ENCODE assay signal across 7 mouse cellular contexts in genomic region chr17:85023247-85024167, GRCm38 (mm10). TPM values are rescaled to one million over a fixed set of nuclear protein-coding genes. Genes with fewer than 3 reads are reported as not detected.
A peak's percentile ranks its signal among the peaks of the same experiment; 100 is the strongest.
DNase-seq lines count a peak whose midpoint lies in the region; ATAC-seq and TF ChIP-seq lines count a peak whose summit lies in the region.

No protein-coding gene starts in this region.

- POLR2A ChIA-PET in Patski (lab: Charles Lee) = interaction anchor here (0.6 kb wide), 1 partner anchor 599 kb away, joined by 3 read pairs; no protein-coding TSS in a partner anchor

- in situ Hi-C loops in Patski (cut with MboI; ENCODE audit: low pct_unique_long_range_greater_than_20kb) = loop anchor here (10.0 kb wide), 2 partner anchors 61 to 149 kb away; no protein-coding TSS in a partner anchor

- DNase-seq in Patski (ENCODE audit: low read depth, low spot score) = no peak
- DNase-seq in embryonic facial prominence, embryonic 11.5 days (ENCODE audit: low spot score) = peak; percentile 90
- DNase-seq in large intestine, adult 2 months (ENCODE audit: low read depth, low spot score) = peak; percentile 64

- CTCF ChIA-PET in Patski (lab: Charles Lee) = interaction anchor here (0.7 to 2.2 kb wide), 8 partner anchors 9 to 1715 kb away, joined by 3 to 8 read pairs (median 4); no protein-coding TSS in a partner anchor

- H3K9ac ChIP-seq in embryonic facial prominence, embryonic 11.5 days (replicated peaks; ENCODE audit: low read length) = no peak overlapping the region

- no peaks in the 10 kb centered on the region for H3K9me3 ChIP-seq in E14TG2a.4 (ENCODE audit: low read length)
- H3K9me3 ChIP-seq in embryonic facial prominence, embryonic 11.5 days (replicated peaks; ENCODE audit: control insufficient read depth, low read length) = no peaks in the 10 kb centered on the region

- H3K4me3 ChIP-seq in E14TG2a.4 (replicated peaks; ENCODE audit: low read length) = no peak overlapping the region
- H3K4me3 ChIP-seq in embryonic facial prominence, embryonic 11.5 days (ENCODE audit: low read depth, low read length) = no peak overlapping the region
- H3K4me3 ChIP-seq in small intestine, adult 2 months (ENCODE audit: low read depth, low read length) = peak overlapping the region; percentile 46

- H3K27me3 ChIP-seq in E14TG2a.4 (ENCODE audit: insufficient read depth, low read length) (no peaks in the 10 kb centered on the region), Patski (no peaks in the 10 kb centered on the region)
- no peaks in the 10 kb centered on the region for H3K27me3 ChIP-seq in embryonic facial prominence, embryonic 11.5 days (ENCODE audit: control insufficient read depth, insufficient read depth, low read length)
- no peaks in the 10 kb centered on the region for H3K27me3 ChIP-seq in small intestine, adult 2 months (ENCODE audit: control insufficient read depth, insufficient read depth, low read length)

- H3K36me3 ChIP-seq in E14TG2a.4 (ENCODE audit: insufficient read depth, low read length) = peaks cover 17% of the 10 kb centered on the region
- no peaks in the 10 kb centered on the region for H3K36me3 ChIP-seq in embryonic facial prominence, embryonic 11.5 days (replicated peaks; ENCODE audit: control insufficient read depth, insufficient read depth, low read depth, low read length)
- H3K36me3 ChIP-seq in small intestine, adult 2 months (ENCODE audit: control insufficient read depth, insufficient read depth, low read length) = no peaks in the 10 kb centered on the region

- H3K4me2 ChIP-seq in embryonic facial prominence, embryonic 11.5 days (ENCODE audit: low read depth, low read length) = no peak overlapping the region

- WGBS in embryonic facial prominence, embryonic 11.5 days = 59% methylated on average over 22 of the region's 22 CpGs
- 35% methylated on average over 22 of the region's 22 CpGs for WGBS in large intestine, adult 2 months
- 26% methylated on average over 22 of the region's 22 CpGs for WGBS in small intestine, adult 2 months

- peaks cover 21% of the 10 kb centered on the region for H3K4me1 ChIP-seq in E14TG2a.4 (replicated peaks; ENCODE audit: low read depth, low read length)
- no peaks in the 10 kb centered on the region for H3K4me1 ChIP-seq in embryonic facial prominence, embryonic 11.5 days (ENCODE audit: control insufficient read depth, insufficient read depth, low read length)
- peaks cover 15% of the 10 kb centered on the region for H3K4me1 ChIP-seq in small intestine, adult 2 months (ENCODE audit: control insufficient read depth, insufficient read depth, insufficient read length, low read length)

- TF ChIP-seq POLR2A in small intestine, adult 2 months (IDR thresholded peaks at IDR 0.05; ENCODE audit: low read depth, low read length) = no peak; the same call in 1 of the 2 replicates

- TF ChIP-seq CTCF in E14TG2a.4 (conservative IDR thresholded peaks at IDR 0.05; ENCODE audit: low read length) = peak; percentile 37
- TF ChIP-seq CTCF in Patski (IDR thresholded peaks at IDR 0.05) = peak; percentile 62
- TF ChIP-seq CTCF in small intestine, adult 2 months (IDR thresholded peaks at IDR 0.05; ENCODE audit: extremely low read depth, insufficient read length, insufficient replicate concordance, low read depth, low read length) = peak; percentile 53; the same call in 1 of the 2 replicates

- H3K27ac ChIP-seq in embryonic facial prominence, embryonic 11.5 days (replicated peaks; ENCODE audit: low read depth, low read length) = no peak overlapping the region
- peak overlapping the region; percentile 48; the same call in 1 of the 2 replicates for H3K27ac ChIP-seq in small intestine, adult 2 months (ENCODE audit: insufficient read depth, low read depth, low read length)

- ATAC-seq in Patski = peak; percentile 31
- 0 out of 2 replicates have a peak, but pooled peaks have one; percentile 48 for ATAC-seq in embryonic facial prominence, embryonic 11.5 days (replicated peaks; ENCODE audit: insufficient number of reproducible peaks, low FRiP score, low TSS enrichment, low read depth)
- ATAC-seq in hematopoietic stem cell, adult 5-6 weeks (replicated peaks in 1 of 2; ENCODE audit: insufficient read depth in 1 of 2, low FRiP score in 2 of 2, low TSS enrichment in 1 of 2, low read depth in 1 of 2, poor library complexity in 2 of 2, severe bottlenecking in 2 of 2) = peak; percentile 76 to 80
- peak; percentile 75 for ATAC-seq in megakaryocyte, adult 5-6 weeks (ENCODE audit: poor library complexity, severe bottlenecking)

RNA-seq across cellular contexts. Expression of gene Slc3a1, which starts 4.7 kb away (rescaled TPM):
- polyA plus RNA-seq in Patski (2021) = 0.33 TPM
- 0.24 and 0.35 TPM in 2 replicates for polyA plus RNA-seq in embryonic facial prominence, embryonic 11.5 days (2014; fragmentation: Nextera tagmentation; extraction: Ambion mirVana)
- total RNA-seq in hematopoietic stem cell, adult 5-6 weeks (2017) = not detected in 2 replicates
- 78.4 and 113 TPM in 2 replicates for polyA plus RNA-seq in large intestine, adult 2 months (2012; rRNA removed)
- 0.07 TPM in 1 of 2 replicates, not detected in the other for total RNA-seq in megakaryocyte, adult 5-6 weeks (2015)
- total RNA-seq in megakaryocyte, adult 5-6 weeks (2017) = not detected in 2 replicates
- 30.3 and 122 TPM in 2 replicates for polyA plus RNA-seq in small intestine, adult 2 months (2012; rRNA removed)

Comparison
In these comparisons a context has a peak if more than half of its experiments do, and no peak if none do; other contexts are left out.
1. RNA of gene Slc3a1, which starts 4.7 kb away (polyA plus RNA-seq): 30.3 to 122 TPM in small intestine, adult 2 months and 78.4 to 113 TPM in large intestine, adult 2 months; 0.24 to 0.35 TPM in embryonic facial prominence, embryonic 11.5 days and 0.33 TPM in Patski (single experiment); every median in the first group is over 10 times any median in the second.
2. Peak in every context shown above with its lines, with median percentiles within 50 percentile points of each other: CTCF ChIP-seq and ATAC-seq.